Mouse (Mus musculus) left cerebral cortex, adult 6 months (tissue): Measurements from ENCODE around the gene Sec24b. TPM values are rescaled to one million over a fixed set of nuclear protein-coding genes. Genes with fewer than 3 reads are reported as not detected.

Experiments used
- long read RNA-seq, 2 experiments: library from polyadenylated mRNA; unstranded; transcript quantifications; one replicate each; pipeline ENCODE4 v2.0.0; 2019 to 2020
- polyA plus RNA-seq: library from polyadenylated mRNA; unstranded; fragments of <200 nt; fragmentation: Nextera tagmentation; gene quantifications from 2 replicates; pipeline ENCODE4 v1.2.3, GENCODE M21; 2021

The Sec24b gene
- polyA plus RNA-seq: 18.0 and 32.0 TPM in 2 replicates
- long read RNA-seq, experiment 1, full-length matches to known transcripts: 27 of 85 reads
- long read RNA-seq, experiment 1, partial matches to known transcripts: 32 of 85 reads
- long read RNA-seq, experiment 1, other reads (novel, unspliced or antisense): 26 of 85 reads
- long read RNA-seq, experiment 2, full-length matches to known transcripts: 1 of 17 reads
- long read RNA-seq, experiment 2, partial matches to known transcripts: 9 of 17 reads
- long read RNA-seq, experiment 2, other reads (novel, unspliced or antisense): 7 of 17 reads

GRCm38 (mm10) chr3:130061281-130061680 lies at the start of gene Sec24b:
Gene Sec24b, minus strand, starts transcription at chr3:130061553.

GRCm38 (mm10) chr3:129969432-129970395 lies 91.6 kb downstream of the Sec24b start, which contains the start of gene Mcub:
Gene Mcub, minus strand, starts transcription at chr3:129970206.

Other genes with a start within 250 kb of the Sec24b start
- gene Rrh, start 239.0 kb downstream of the Sec24b start, polyA plus RNA-seq: not detected in 2 replicates
- gene Gar1, start 230.2 kb downstream of the Sec24b start, polyA plus RNA-seq: 6.9 and 15.4 TPM in 2 replicates
- not detected in 2 replicates for gene Cfi, start 225.7 kb downstream of the Sec24b start, polyA plus RNA-seq
- gene Pla2g12a, start 182.9 kb downstream of the Sec24b start, polyA plus RNA-seq: 10.7 and 43.3 TPM in 2 replicates
- gene Casp6, start 160.1 kb downstream of the Sec24b start, polyA plus RNA-seq: 6.3 and 7.0 TPM in 2 replicates
- gene Mcub, start 91.3 kb downstream of the Sec24b start, polyA plus RNA-seq: 3.7 and 4.3 TPM in 2 replicates
- 1.8 and 2.6 TPM in 2 replicates for gene Col25a1, start 69.9 kb upstream of the Sec24b start, polyA plus RNA-seq